Mouse (Mus musculus): Measurements from ENCODE around the gene Doxl2. TPM values are rescaled to one million over a fixed set of nuclear protein-coding genes. Genes with fewer than 3 reads are reported as not detected.

The Doxl2 gene
- polyA plus RNA-seq (2015; fragmentation: Nextera tagmentation; extraction: Ambion mirVana) = not detected in 2 replicates

DNA sequence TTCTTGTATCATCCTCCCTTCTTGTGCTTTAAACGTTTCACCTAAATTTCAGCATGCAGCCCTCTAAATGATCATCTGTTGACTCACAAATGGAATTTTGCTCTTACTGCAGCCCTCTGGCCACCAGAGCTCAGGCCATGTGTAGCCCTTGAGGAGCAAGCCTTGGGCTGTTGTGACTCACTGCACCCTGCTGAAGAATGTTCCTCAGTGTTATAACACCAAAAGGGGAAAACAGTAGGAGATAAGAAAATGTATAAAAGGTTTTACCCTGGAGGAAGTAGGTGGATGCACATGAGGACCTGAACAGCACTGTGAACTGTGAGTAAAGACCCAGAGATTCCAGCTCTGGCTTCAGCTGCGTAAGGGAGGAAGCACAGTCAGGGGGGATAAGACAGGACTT, at the start of gene Doxl2:
Gene Doxl2 (plus strand): TSS at position 301 of the 400 bp plus-strand sequence.
- Histone ChIP-seq H3K27me3 (ENCODE audit: control insufficient read depth, insufficient read depth, low read depth, low read length) (no peaks in the 10 kb centered on the region), H3K4me1 (replicated peaks; ENCODE audit: control insufficient read depth, insufficient read depth, low read length) (no peaks in the 10 kb centered on the region), H3K9ac (ENCODE audit: low read length) (no peak within 1 kb of the TSS), H3K4me3 (ENCODE audit: low read length) (no peak within 1 kb of the TSS), H3K4me2 (ENCODE audit: low read depth, low read length) (no peak within 1 kb of the TSS), H3K36me3 (ENCODE audit: control insufficient read depth, insufficient read depth, low read length) (no peaks in the 10 kb centered on the region), H3K9me3 (ENCODE audit: control insufficient read depth, low read length) (no peaks in the 10 kb centered on the region), H3K27ac (ENCODE audit: low read length) (no peak within 1 kb of the TSS)
- ATAC-seq (ENCODE audit: low read depth) = no peak
- 74% methylated on average over 2 of the region's 2 CpGs for WGBS

DNA sequence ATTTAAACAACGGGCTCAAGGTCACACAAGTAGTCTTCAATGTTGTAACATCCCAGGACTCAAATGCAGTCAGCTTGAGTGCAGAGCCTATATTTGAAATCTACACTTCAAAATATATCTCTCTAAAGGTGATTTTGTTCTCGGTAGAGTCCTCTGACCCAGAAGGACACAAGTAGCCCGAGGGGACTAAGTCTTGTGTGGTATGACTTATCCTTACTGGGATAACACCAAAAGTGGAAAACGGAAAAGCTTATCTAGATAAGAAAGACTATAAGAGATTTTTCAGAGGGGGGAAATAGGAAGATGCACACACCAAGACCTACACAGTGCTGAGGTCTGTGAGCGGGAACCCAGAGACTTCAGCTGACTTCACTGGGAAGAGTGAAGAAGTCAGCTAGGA, 45.2 kb upstream of the Doxl2 start, which contains the start of gene 1600015I10Rik:
Gene 1600015I10Rik (plus strand): TSS at position 301 of the 400 bp plus-strand sequence.
- Histone ChIP-seq H3K4me1 (replicated peaks; ENCODE audit: control insufficient read depth, insufficient read depth, low read length) (no peaks in the 10 kb centered on the region; the same call in 1 of the 2 replicates), H3K27me3 (ENCODE audit: control insufficient read depth, insufficient read depth, low read depth, low read length) (no peaks in the 10 kb centered on the region), H3K9ac (ENCODE audit: low read length) (no peak within 1 kb of the TSS), H3K4me3 (ENCODE audit: low read length) (no peak within 1 kb of the TSS), H3K36me3 (ENCODE audit: control insufficient read depth, insufficient read depth, low read length) (no peaks in the 10 kb centered on the region), H3K27ac (ENCODE audit: low read length) (no peak within 1 kb of the TSS), H3K4me2 (ENCODE audit: low read depth, low read length) (no peak within 1 kb of the TSS), H3K9me3 (ENCODE audit: control insufficient read depth, low read length) (no peaks in the 10 kb centered on the region)
- no peak for ATAC-seq (ENCODE audit: low read depth)
- 82% methylated on average over 5 of the region's 5 CpGs for WGBS

DNA sequence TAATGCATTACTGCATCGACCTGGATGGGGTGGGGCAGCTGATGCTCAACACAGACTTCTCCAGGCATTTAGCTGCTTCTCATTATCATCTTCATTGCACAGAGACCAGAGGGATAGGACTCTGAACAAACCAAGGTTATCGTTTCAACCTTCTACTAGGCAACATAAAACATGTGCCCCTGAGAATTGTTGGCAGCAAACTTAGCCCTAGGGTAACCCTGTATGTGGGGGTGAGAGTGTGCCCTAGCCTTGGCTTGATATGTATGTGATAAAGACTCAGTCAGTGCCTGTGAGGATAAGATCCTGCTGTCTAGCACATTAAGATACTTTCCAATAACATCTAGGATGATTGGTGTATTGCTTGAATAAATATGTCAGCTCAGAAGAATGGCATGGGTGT, 25.2 kb upstream of the Doxl2 start:
- WGBS = 74% methylated on average over 2 of the region's 2 CpGs
- Histone ChIP-seq H3K27me3 (ENCODE audit: control insufficient read depth, insufficient read depth, low read depth, low read length) (no peaks in the 10 kb centered on the region), H3K4me1 (replicated peaks; ENCODE audit: control insufficient read depth, insufficient read depth, low read length) (no peaks in the 10 kb centered on the region), H3K9me3 (ENCODE audit: control insufficient read depth, low read length) (no peaks in the 10 kb centered on the region), H3K4me3 (ENCODE audit: low read length) (no peak overlapping the region), H3K4me2 (ENCODE audit: low read depth, low read length) (no peak overlapping the region), H3K36me3 (ENCODE audit: control insufficient read depth, insufficient read depth, low read length) (no peaks in the 10 kb centered on the region), H3K9ac (ENCODE audit: low read length) (no peak overlapping the region), H3K27ac (ENCODE audit: low read length) (no peak overlapping the region)
- no peak for ATAC-seq (ENCODE audit: low read depth)

DNA sequence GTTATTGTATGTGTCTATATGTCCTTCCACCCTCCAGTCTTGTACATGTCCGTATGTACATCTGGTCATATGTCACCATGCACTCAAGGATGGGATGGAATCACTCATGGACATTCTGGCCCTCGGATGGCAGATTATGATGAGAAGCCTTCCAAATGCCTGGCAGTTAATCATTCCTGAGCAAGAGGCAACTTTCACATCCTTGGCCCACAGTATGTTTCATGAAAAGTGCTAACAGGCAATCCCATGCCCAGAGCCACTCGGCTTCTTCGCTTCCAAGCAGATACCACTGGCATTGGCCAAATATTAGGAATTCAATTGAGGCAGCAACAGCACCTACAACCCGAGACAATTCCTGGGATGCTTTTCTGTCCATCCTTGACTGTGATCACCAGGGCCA, 24.1 kb upstream of the Doxl2 start:
- ATAC-seq (ENCODE audit: low read depth) = no peak
- Histone ChIP-seq H3K27me3 (ENCODE audit: control insufficient read depth, insufficient read depth, low read depth, low read length) (no peaks in the 10 kb centered on the region), H3K4me2 (ENCODE audit: low read depth, low read length) (no peak overlapping the region), H3K9me3 (ENCODE audit: control insufficient read depth, low read length) (no peaks in the 10 kb centered on the region), H3K9ac (ENCODE audit: low read length) (no peak overlapping the region), H3K36me3 (ENCODE audit: control insufficient read depth, insufficient read depth, low read length) (no peaks in the 10 kb centered on the region), H3K4me3 (ENCODE audit: low read length) (no peak overlapping the region), H3K4me1 (replicated peaks; ENCODE audit: control insufficient read depth, insufficient read depth, low read length) (no peaks in the 10 kb centered on the region), H3K27ac (ENCODE audit: low read length) (no peak overlapping the region)
- 81% methylated on average over 5 of the region's 5 CpGs for WGBS

DNA sequence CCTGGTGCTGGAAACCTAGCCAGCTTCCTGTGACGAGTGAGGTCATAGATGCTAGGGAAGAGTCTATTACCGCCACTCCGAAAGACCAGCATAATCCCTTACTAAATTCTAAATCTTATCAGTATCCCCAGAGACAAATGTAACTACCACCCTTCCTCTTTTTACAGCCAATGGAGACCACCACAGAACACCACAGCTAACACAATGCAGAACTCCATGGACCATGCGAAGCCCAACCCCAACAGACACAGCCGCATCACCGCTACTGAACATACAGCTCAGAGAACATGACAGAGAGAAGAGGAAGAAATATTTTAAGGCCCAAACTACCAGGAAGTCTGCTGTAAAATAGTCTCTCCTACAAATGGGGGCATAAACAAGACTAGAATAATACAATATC, 23.1 kb upstream of the Doxl2 start:
- ATAC-seq (ENCODE audit: low read depth) = no peak
- Histone ChIP-seq H3K27me3 (ENCODE audit: control insufficient read depth, insufficient read depth, low read depth, low read length) (no peaks in the 10 kb centered on the region), H3K9ac (ENCODE audit: low read length) (no peak overlapping the region), H3K27ac (ENCODE audit: low read length) (no peak overlapping the region), H3K4me1 (replicated peaks; ENCODE audit: control insufficient read depth, insufficient read depth, low read length) (no peaks in the 10 kb centered on the region), H3K4me2 (ENCODE audit: low read depth, low read length) (no peak overlapping the region), H3K9me3 (ENCODE audit: control insufficient read depth, low read length) (no peaks in the 10 kb centered on the region), H3K36me3 (ENCODE audit: control insufficient read depth, insufficient read depth, low read length) (no peaks in the 10 kb centered on the region), H3K4me3 (ENCODE audit: low read length) (no peak overlapping the region)
- 84% methylated on average over 6 of the region's 6 CpGs for WGBS

DNA sequence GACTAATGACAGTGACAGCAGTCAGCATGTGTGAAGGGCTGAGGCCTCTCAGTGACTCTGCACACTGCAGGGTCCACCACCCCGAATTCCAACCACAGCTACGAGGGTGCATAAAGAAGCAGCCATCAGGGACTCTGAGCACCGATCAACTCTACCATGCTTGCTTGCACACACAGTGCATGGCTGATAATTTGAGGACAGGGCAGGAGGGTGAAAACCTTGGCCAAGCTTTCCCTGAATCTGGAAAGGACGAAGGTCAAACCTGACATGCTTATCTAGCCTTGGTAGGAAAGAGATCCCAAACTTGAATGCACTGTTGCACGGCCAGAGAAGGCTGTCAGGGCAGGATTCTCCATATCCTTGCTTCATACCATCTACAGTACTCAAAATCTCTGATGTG, 21.5 kb upstream of the Doxl2 start:
- no peak overlapping the region for H3K27ac ChIP-seq (ENCODE audit: low read length)
- no peaks in the 10 kb centered on the region for H3K27me3 ChIP-seq (ENCODE audit: control insufficient read depth, insufficient read depth, low read depth, low read length)
- H3K4me2 ChIP-seq (ENCODE audit: low read depth, low read length) = no peak overlapping the region
- no peaks in the 10 kb centered on the region for H3K9me3 ChIP-seq (ENCODE audit: control insufficient read depth, low read length)
- no peaks in the 10 kb centered on the region for H3K4me1 ChIP-seq (replicated peaks; ENCODE audit: control insufficient read depth, insufficient read depth, low read length)
- ATAC-seq (ENCODE audit: low read depth) = no peak
- no peaks in the 10 kb centered on the region for H3K36me3 ChIP-seq (ENCODE audit: control insufficient read depth, insufficient read depth, low read length)
- H3K9ac ChIP-seq (ENCODE audit: low read length) = no peak overlapping the region
- no peak overlapping the region for H3K4me3 ChIP-seq (ENCODE audit: low read length)
- 82% methylated on average over 5 of the region's 5 CpGs for WGBS

DNA sequence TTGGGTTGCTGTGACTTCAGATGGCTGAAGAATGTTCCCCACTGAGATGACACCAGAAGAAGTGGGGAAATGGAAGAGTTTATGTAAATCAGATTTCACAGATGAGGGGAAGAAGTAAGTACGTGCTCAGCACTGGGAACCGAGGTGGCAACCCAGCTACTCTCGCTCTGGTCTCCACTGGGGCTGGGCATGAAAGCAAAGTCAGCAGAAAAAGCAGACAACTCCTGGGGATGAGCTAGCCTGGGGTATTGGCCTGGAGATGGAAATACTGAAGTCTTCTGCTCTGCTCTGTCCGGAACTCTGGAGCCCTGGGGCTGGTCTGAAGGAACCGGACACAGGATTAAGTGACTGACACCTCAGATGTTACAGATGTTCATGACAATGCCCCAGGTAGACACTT, 20.6 kb upstream of the Doxl2 start:
- H3K4me1 ChIP-seq (replicated peaks; ENCODE audit: control insufficient read depth, insufficient read depth, low read length) = no peaks in the 10 kb centered on the region
- no peaks in the 10 kb centered on the region for H3K27me3 ChIP-seq (ENCODE audit: control insufficient read depth, insufficient read depth, low read depth, low read length)
- no peak overlapping the region for H3K9ac ChIP-seq (ENCODE audit: low read length)
- H3K4me2 ChIP-seq (ENCODE audit: low read depth, low read length) = no peak overlapping the region
- 78% methylated on average over 5 of the region's 5 CpGs for WGBS
- H3K4me3 ChIP-seq (ENCODE audit: low read length) = no peak overlapping the region
- ATAC-seq (ENCODE audit: low read depth) = no peak
- H3K9me3 ChIP-seq (ENCODE audit: control insufficient read depth, low read length) = no peaks in the 10 kb centered on the region
- H3K36me3 ChIP-seq (ENCODE audit: control insufficient read depth, insufficient read depth, low read length) = no peaks in the 10 kb centered on the region
- H3K27ac ChIP-seq (ENCODE audit: low read length) = no peak overlapping the region

DNA sequence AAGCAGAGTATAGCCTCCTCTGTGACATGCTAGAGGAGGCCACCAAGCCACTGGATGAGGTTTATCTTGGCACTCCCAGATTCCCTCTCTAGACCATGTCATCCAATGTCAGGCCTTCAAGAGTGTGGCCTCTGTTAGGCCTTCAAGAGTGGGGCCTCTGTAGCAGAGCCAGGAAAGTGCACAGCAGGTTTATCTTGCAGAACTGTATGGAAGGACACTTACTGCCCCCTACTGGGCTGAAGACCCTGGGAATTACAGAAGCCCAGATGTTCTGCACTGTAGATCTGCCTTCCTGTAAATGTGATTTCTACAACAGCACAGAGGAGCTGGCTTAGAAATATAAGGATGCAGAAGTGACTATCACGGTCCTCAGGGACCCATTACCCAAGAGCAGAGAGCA, 19.8 kb upstream of the Doxl2 start:
- no peaks in the 10 kb centered on the region for H3K36me3 ChIP-seq (ENCODE audit: control insufficient read depth, insufficient read depth, low read length)
- no peak overlapping the region for H3K4me2 ChIP-seq (ENCODE audit: low read depth, low read length)
- no peak overlapping the region for H3K27ac ChIP-seq (ENCODE audit: low read length)
- no peaks in the 10 kb centered on the region for H3K4me1 ChIP-seq (replicated peaks; ENCODE audit: control insufficient read depth, insufficient read depth, low read length)
- peak; percentile 70; the same call in 1 of the 2 replicates for ATAC-seq (ENCODE audit: low read depth)
- WGBS = 25% methylated on average over 1 of the region's 1 CpGs
- no peak overlapping the region for H3K9ac ChIP-seq (ENCODE audit: low read length)
- H3K27me3 ChIP-seq (ENCODE audit: control insufficient read depth, insufficient read depth, low read depth, low read length) = no peaks in the 10 kb centered on the region
- no peak overlapping the region for H3K4me3 ChIP-seq (ENCODE audit: low read length)
- H3K9me3 ChIP-seq (ENCODE audit: control insufficient read depth, low read length) = no peaks in the 10 kb centered on the region

DNA sequence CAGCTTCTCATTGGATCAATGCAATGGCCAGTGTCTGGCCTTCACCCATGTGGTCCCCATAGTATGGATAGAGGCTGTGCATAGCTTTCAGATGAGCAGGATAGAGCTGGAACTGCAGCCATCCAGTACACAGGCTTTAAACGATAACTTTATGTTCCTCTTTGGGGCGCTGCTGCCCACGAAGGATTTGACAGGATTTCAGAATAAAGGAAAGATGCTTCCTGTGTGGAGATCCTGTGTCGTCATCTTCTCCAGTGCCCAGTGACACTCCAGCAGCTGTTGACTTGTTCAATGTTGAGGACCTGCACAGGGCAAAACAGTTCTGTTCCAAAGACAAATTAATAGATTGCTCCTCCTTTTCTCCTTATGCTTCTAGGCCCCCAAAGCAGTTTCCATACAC, 18.0 kb upstream of the Doxl2 start:
- 81% methylated on average over 4 of the region's 4 CpGs for WGBS
- Histone ChIP-seq H3K4me1 (replicated peaks; ENCODE audit: control insufficient read depth, insufficient read depth, low read length) (no peaks in the 10 kb centered on the region), H3K27ac (ENCODE audit: low read length) (no peak overlapping the region), H3K36me3 (ENCODE audit: control insufficient read depth, insufficient read depth, low read length) (no peaks in the 10 kb centered on the region), H3K9ac (ENCODE audit: low read length) (no peak overlapping the region), H3K9me3 (ENCODE audit: control insufficient read depth, low read length) (no peaks in the 10 kb centered on the region), H3K4me3 (ENCODE audit: low read length) (no peak overlapping the region), H3K27me3 (ENCODE audit: control insufficient read depth, insufficient read depth, low read depth, low read length) (no peaks in the 10 kb centered on the region), H3K4me2 (ENCODE audit: low read depth, low read length) (no peak overlapping the region)
- ATAC-seq (ENCODE audit: low read depth) = no peak

DNA sequence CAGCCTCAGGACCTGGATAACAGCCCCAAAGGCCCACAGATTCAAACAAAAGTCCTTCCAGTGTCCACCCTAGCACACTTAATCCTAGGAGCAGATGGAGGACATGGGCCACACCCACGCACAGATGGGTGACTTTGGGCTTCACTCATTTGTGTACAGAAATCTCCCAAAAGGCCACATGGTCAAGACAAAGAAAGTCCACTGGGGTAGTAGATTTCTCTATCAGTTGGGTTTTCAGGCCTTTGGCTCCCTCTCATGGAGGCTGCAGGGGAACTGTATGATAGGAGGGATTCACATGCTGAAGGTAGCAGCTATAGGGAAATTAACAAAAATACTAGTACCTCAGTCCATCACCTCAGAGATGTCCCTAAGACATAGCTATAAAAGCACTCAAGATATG, 16.7 kb upstream of the Doxl2 start:
- Histone ChIP-seq H3K36me3 (ENCODE audit: control insufficient read depth, insufficient read depth, low read length) (no peaks in the 10 kb centered on the region), H3K4me2 (ENCODE audit: low read depth, low read length) (no peak overlapping the region), H3K9ac (ENCODE audit: low read length) (no peak overlapping the region), H3K4me1 (replicated peaks; ENCODE audit: control insufficient read depth, insufficient read depth, low read length) (no peaks in the 10 kb centered on the region), H3K27me3 (ENCODE audit: control insufficient read depth, insufficient read depth, low read depth, low read length) (no peaks in the 10 kb centered on the region), H3K4me3 (ENCODE audit: low read length) (no peak overlapping the region), H3K9me3 (ENCODE audit: control insufficient read depth, low read length) (no peaks in the 10 kb centered on the region), H3K27ac (ENCODE audit: low read length) (no peak overlapping the region)
- 50% methylated on average over 1 of the region's 1 CpGs for WGBS
- peak; percentile 23; the same call in 1 of the 2 replicates for ATAC-seq (ENCODE audit: low read depth)

All from lung, embryonic 16.5 days (tissue).